8 mouse cellular contexts compared by ENCODE assay signal in genomic region chr10:127599779-127600541, GRCm38 (mm10). TPM values are rescaled to one million over a fixed set of nuclear protein-coding genes. Genes with fewer than 3 reads are reported as not detected.
DNase-seq lines count a peak whose midpoint lies in the region; ATAC-seq and TF ChIP-seq lines count a peak whose summit lies in the region.

No protein-coding gene starts in this region.

- H3K27ac ChIP-seq in layer of hippocampus, adult 2 months = peak overlapping the region; percentile 80
- peak overlapping the region; percentile 88 for H3K27ac ChIP-seq in brown adipose tissue, adult 24 weeks (replicated peaks; ENCODE audit: low read depth, low read length)
- H3K27ac ChIP-seq in kidney, embryonic 15.5 days = peak overlapping the region; percentile 89

- no peaks in the 10 kb centered on the region for H3K9me3 ChIP-seq in kidney, embryonic 15.5 days (replicated peaks)

- peaks cover 45% of the 10 kb centered on the region for H3K4me1 ChIP-seq in brown adipose tissue, adult 24 weeks (ENCODE audit: control insufficient read depth, insufficient read depth, insufficient read length, low read length)
- peaks cover 88% of the 10 kb centered on the region for H3K4me1 ChIP-seq in kidney, embryonic 15.5 days

- peaks cover 8% of the 10 kb centered on the region for H3K36me3 ChIP-seq in kidney, embryonic 15.5 days

- H3K4me3 ChIP-seq in layer of hippocampus, adult 2 months = no peak overlapping the region
- no peak overlapping the region for H3K4me3 ChIP-seq in brown adipose tissue, adult 24 weeks (ENCODE audit: insufficient read depth, low read depth, low read length)
- H3K4me3 ChIP-seq in kidney, embryonic 15.5 days (replicated peaks) = no peak overlapping the region

- peak overlapping the region; percentile 33; the same call in 1 of the 2 replicates for H3K4me2 ChIP-seq in kidney, embryonic 15.5 days

- 0 out of 2 replicates have a peak overlapping the region, but pooled peaks have one; percentile 8 for H3K9ac ChIP-seq in kidney, embryonic 15.5 days

- ATAC-seq in kidney, embryonic 15.5 days (replicated peaks; ENCODE audit: low FRiP score) = peak; percentile 19

- DNase-seq in layer of hippocampus, adult 2 months (ENCODE audit: low spot score in 2 of 2) = no peak
- no peak for DNase-seq in layer of hippocampus, adult 18-20 months (ENCODE audit: low spot score in 2 of 2)
- peak; percentile 82 for DNase-seq in heart, adult 8-10 months (ENCODE audit: low spot score)
- peak; percentile 80 for DNase-seq in lung, postnatal 25 days (ENCODE audit: low spot score)
- no peak for DNase-seq in B cell, adult 2 months
- DNase-seq in MN1 (ENCODE audit: low spot score) = no peak

- no peaks in the 10 kb centered on the region for H3K27me3 ChIP-seq in kidney, embryonic 15.5 days

- WGBS in kidney, embryonic 15.5 days = 35% methylated on average over 17 of the region's 17 CpGs

- no peak for TF ChIP-seq CTCF in layer of hippocampus, adult 2 months (conservative IDR thresholded peaks at IDR 0.05)

RNA-seq across cellular contexts. Expression of gene Lrp1, which starts 21.0 kb away (rescaled TPM):
- total RNA-seq in layer of hippocampus, adult 2 months (2021) = 100 to 1,000 TPM; 288 to 310 TPM
- 100 to 1,000 TPM; 284 to 294 TPM for total RNA-seq in layer of hippocampus, adult 18-20 months (2021)
- 43.8 and 47.2 TPM in 2 replicates for polyA plus RNA-seq in brown adipose tissue, adult 24 weeks (2012; ENCODE audit: insufficient read depth, insufficient read length, missing spikeins)
- 10 to 100 TPM; 64.0 to 88.9 (median 74.0) TPM for total RNA-seq in heart, adult 8-10 months (2022)
- 52.4 and 65.0 TPM in 2 replicates for polyA plus RNA-seq in kidney, embryonic 15.5 days (2015; fragmentation: Nextera tagmentation; extraction: Ambion mirVana)

RNA-seq across cellular contexts. Expression of gene Stat6, which starts 42.8 kb away (rescaled TPM):
- 1 to 10 TPM; 6.4 to 6.7 TPM for total RNA-seq in layer of hippocampus, adult 2 months (2021)
- 1 to 10 TPM; 5.7 to 7.3 TPM for total RNA-seq in layer of hippocampus, adult 18-20 months (2021)
- polyA plus RNA-seq in brown adipose tissue, adult 24 weeks (2012; ENCODE audit: insufficient read depth, insufficient read length, missing spikeins) = 24.7 and 28.8 TPM in 2 replicates
- total RNA-seq in heart, adult 8-10 months (2022) = 10 to 100 TPM; 38.4 to 43.7 (median 43.2) TPM
- 26.5 and 27.2 TPM in 2 replicates for polyA plus RNA-seq in kidney, embryonic 15.5 days (2015; fragmentation: Nextera tagmentation; extraction: Ambion mirVana)

Comparison
In these comparisons a context has a peak if more than half of its experiments do, and no peak if none do; other contexts are left out.
1. DNase-seq: peak in heart, adult 8-10 months (single experiment) and lung, postnatal 25 days (single experiment); none in layer of hippocampus, adult 2 months (0 of 2), layer of hippocampus, adult 18-20 months (0 of 2), B cell, adult 2 months (0 of 2) and MN1 (single experiment).
2. RNA of gene Stat6, which starts 42.8 kb away (total RNA-seq): 38.4 to 43.7 TPM in heart, adult 8-10 months; 5.7 to 7.3 TPM in layer of hippocampus, adult 18-20 months and 6.4 to 6.7 TPM in layer of hippocampus, adult 2 months; every median in the first group is over 4 times any median in the second.
3. Peak in every context shown above with its lines, with median percentiles within 50 percentile points of each other: H3K27ac ChIP-seq.